Mouse (Mus musculus): ENCODE results near the gene Nos2. TPM values are rescaled to one million over a fixed set of nuclear protein-coding genes. Genes with fewer than 3 reads are reported as not detected.

Gene Nos2
- 1 to 10 TPM; 1.4 to 2.0 TPM for total RNA-seq (2021)
- long read RNA-seq, experiment 1, partial matches to known transcripts = 1 of 3 reads
- long read RNA-seq, experiment 1, other reads (novel, unspliced or antisense) = 0 of 3 reads
- long read RNA-seq, experiment 2, partial matches to known transcripts = 0 of 1 reads
- long read RNA-seq, experiment 2, other reads (novel, unspliced or antisense) = 0 of 1 reads

DNA sequence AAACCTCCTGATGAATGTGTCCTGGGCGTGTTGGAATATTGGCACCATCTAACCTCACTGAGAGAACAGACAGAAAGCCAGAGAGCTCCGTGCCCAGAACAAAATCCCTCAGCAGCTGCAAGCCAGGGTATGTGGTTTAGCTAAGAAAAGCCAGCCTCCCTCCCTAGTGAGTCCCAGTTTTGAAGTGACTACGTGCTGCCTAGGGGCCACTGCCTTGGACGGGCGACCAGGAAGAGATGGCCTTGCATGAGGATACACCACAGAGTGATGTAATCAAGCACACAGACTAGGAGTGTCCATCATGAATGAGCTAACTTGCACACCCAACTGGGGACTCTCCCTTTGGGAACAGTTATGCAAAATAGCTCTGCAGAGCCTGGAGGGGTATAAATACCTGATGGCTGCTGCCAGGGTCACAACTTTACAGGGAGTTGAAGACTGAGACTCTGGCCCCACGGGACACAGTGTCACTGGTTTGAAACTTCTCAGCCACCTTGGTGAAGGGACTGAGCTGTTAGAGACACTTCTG is at the start of gene Nos2:
Gene Nos2, plus strand, starts transcription at position 377 of the 529 bp plus-strand sequence.
- DNase-seq (ENCODE audit: low spot score in 2 of 2) = no peak

DNA sequence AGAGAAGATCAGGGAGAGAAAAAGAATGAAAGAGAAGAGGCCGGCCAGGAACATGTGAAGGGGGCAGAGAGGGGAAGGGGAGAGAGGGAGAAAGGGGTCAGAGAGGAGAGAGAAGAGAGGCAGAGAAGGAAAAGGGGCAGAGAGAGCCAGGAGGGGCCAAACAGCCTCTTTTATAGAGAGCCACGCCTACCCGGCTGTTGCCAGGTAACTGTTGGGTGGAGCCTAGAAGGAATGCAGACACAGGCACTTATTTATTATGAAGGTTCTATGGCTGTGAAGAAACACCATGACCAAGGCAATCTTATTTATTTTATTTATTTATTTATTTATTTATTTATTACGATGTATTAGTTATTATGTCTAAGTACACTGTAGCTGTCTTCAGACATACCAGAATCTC is 49.7 kb upstream of the Nos2 start:
- no peak for DNase-seq (ENCODE audit: low spot score in 2 of 2)

DNA sequence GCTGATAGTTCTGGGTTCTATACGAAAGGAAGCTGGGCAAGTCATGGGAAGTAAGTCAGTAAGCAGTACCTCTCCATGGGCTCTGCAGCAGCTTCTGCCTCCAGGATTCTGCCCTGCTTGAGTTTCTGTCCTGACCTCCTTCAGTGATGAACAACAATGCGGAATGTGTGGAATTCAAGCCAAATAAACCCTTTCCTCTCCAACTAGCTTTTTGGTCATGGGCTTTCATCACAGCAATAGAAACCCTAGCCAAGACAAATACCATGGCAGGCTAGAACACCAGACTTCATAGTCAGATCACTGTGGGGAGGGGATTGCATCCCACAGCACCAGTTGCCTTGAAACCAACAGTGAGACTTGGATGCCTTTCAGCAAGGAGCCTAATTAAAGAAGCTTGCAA is 47.8 kb upstream of the Nos2 start:
- no peak for DNase-seq (ENCODE audit: low spot score in 2 of 2)

- no peak for DNase-seq (ENCODE audit: low spot score in 2 of 2)
These were observed 40.9 kb upstream of the Nos2 start for GRCm38 (mm10) chr11:78879727-78880126.

- peak in 1 of 2 experiments; percentile 6 for DNase-seq (ENCODE audit: low spot score in 2 of 2)
These were observed 33.9 kb upstream of the Nos2 start for GRCm38 (mm10) chr11:78886693-78887092.

- DNase-seq (ENCODE audit: low spot score in 2 of 2) = peak; percentile 83 to 94
These were observed 33.2 kb upstream of the Nos2 start for GRCm38 (mm10) chr11:78887102-78887971.

DNA sequence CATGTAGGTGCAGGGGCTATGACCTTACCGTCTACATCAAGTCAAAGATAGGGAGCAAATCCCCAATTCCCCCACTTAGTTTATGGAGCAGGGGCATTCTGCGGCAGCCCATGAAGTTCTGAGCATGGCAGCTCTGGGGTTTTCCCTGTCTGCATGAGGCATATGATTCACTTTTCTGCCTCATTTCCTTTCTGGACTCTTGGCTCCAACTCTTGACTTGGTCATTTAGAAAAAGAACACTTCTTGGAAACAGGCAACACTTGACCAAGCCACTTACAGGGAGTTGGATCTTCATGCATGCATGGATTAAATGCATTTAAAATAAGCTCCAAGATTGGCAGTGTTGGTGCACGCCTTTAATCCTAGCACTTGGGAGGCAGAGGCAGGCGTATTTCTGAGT is 31.4 kb upstream of the Nos2 start:
- no peak for DNase-seq (ENCODE audit: low spot score in 2 of 2)

- DNase-seq (ENCODE audit: low spot score in 2 of 2) = no peak
These were observed 24.0 kb upstream of the Nos2 start for GRCm38 (mm10) chr11:78896357-78897123.

GRCm38 (mm10) chr11:78915473-78915872 is 5.1 kb upstream of the Nos2 start:
- DNase-seq (ENCODE audit: low spot score in 2 of 2) = no peak

- DNase-seq (ENCODE audit: low spot score in 2 of 2) = no peak
These were observed 4.2 kb upstream of the Nos2 start for GRCm38 (mm10) chr11:78916410-78916809.

DNA sequence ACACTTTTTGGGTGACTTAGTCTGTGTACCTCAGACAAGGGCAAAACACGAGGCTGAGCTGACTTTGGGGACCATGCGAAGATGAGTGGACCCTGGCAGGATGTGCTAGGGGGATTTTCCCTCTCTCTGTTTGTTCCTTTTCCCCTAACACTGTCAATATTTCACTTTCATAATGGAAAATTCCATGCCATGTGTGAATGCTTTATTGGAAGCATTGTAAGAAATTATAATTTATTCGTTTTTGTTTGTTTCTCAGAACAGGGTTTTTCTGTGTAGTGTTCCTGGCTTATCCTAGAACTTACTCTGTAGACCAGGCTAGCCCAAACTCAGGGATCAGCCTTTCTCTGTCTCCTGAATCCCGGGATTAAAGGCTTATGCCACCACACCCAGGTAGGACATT is 842 bp upstream of the Nos2 start:
- no peak for DNase-seq (ENCODE audit: low spot score in 2 of 2)

GRCm38 (mm10) chr11:78922678-78923407 is 2.3 kb downstream of the Nos2 start:
- DNase-seq (ENCODE audit: low spot score in 2 of 2) = peak; percentile 9 to 15

DNA sequence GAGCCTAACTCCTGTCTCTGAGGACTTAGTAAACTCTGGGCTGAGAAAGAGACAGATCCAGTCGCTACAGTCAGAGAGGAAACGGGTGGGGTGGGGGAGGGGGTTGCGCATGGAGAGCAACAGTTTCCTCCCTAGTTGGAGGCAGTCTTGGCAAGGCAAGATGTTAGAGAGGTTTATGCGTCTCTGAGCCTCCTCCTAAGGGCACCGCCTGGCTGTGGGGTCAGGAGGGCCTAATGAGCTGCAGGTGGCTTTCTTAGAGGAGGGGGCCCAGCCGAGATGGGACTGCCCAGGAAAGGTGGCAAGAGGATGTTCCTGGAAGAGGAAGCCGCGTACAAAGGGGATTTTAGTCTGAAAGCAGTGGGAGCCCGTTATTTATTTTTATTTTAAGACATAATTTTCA is 3.5 kb downstream of the Nos2 start:
- no peak for DNase-seq (ENCODE audit: low spot score in 2 of 2)

- DNase-seq (ENCODE audit: low spot score in 2 of 2) = no peak
These were observed 4.3 kb downstream of the Nos2 start for GRCm38 (mm10) chr11:78924916-78925315.

DNA sequence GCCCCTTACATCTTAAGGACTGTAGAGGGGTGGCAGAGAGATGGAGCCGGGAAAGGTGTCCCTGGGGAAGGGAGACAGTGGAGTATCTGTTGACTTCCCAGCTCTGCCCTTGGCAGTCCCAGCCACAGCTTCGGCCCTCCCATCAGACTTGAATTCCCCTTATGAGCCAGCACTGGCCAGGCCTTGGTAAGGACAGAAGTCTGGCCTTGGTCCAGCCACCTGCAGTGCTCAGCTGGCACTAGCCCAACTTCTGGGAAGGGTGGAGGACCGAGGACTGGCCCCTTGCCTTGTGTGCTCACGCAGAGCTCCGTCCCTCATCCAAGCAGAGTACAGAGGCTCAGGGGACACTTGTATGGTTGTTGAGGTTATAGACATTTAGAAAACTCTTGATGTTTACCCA is 8.8 kb downstream of the Nos2 start:
- peak; percentile 47 to 67 for DNase-seq (ENCODE audit: low spot score in 2 of 2)

DNA sequence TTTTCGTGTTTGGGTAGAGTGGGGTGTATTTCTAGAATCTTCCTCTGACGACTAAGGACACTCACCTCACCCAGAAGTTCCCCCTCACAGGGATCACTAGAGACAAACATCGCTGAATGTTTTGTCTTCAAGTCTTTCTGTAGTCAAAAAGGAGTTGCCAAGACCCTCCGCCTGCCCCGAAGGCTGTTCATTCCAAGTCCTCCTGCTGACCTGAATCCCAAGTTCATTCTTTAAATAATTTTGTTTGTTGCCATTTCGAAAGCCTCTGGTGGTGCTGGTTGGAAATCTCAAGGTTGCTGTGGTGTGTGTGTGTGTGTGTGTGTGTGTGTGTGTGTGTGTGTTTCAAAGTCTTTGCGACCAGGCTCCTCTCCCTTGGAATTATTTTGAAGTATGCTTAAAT is 13.7 kb downstream of the Nos2 start:
- no peak for DNase-seq (ENCODE audit: low spot score in 2 of 2)

DNA sequence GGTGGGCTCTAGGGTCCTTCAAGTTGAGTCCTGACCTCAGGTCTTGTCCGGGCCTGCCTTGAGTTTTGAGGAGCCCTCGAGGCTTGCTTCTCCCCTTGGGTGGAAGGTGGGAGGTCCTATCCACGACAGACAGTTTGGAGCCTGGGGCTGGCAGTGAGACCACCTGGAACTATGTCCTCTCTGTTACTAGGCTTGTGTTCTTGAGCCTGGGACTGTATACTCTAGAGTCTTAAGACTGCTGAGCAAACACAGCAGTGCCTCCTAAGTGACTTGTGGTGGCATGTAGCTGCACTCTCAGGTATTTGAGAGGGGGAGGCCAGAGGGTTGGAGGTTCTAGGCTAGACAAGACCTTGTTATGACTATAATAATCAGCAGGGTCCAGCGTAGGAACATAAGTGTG is 14.1 kb downstream of the Nos2 start:
- DNase-seq (ENCODE audit: low spot score in 2 of 2) = no peak

- no peak for DNase-seq (ENCODE audit: low spot score in 2 of 2)
These were observed 14.6 kb downstream of the Nos2 start for GRCm38 (mm10) chr11:78935178-78935577.

DNA sequence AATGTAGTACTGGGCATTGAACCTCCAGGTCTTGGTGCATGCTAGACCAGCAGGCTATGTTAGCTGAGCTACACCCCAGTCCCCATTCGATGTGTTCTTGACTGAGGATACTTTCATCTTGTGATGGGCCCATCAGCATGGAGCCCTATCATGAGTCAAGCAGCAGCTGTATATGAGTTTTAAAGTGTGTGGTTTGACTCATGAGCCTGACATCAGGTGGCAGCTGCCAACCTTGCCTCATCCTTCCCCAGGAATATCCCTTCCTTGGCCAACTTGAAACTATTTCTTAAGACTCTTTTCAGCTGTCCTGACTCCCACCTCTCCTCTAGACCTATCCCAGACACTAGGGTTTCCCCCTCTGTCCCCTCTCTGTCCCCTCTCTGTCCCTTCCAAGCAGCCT is 22.5 kb downstream of the Nos2 start:
- DNase-seq (ENCODE audit: low spot score in 2 of 2) = no peak

DNA sequence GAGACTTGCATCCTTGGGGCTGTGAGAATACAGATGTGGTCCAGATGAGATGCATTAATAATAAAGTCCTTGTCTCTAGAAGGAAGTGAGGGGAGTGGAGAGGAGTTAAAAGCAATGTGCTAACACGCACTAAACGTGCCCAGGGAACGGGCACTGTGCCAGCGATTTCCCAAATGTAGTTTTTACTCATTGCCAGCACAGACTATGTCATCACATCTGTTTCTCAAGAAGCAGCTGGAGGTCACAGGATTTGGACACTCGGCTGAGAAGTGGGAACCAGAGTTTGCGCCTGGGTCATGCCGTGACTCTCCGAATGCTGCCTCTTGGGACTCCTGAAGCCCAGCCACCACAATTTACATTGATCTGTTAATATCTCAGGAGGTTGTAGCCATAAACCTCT is 29.8 kb downstream of the Nos2 start:
- no peak for DNase-seq (ENCODE audit: low spot score in 2 of 2)

- no peak for DNase-seq (ENCODE audit: low spot score in 2 of 2)
These were observed 31.9 kb downstream of the Nos2 start for GRCm38 (mm10) chr11:78952467-78952866.

All from layer of hippocampus, postnatal 14 days (tissue).